Mouse (Mus musculus): ENCODE data around the gene Lsamp. TPM values are rescaled to one million over a fixed set of nuclear protein-coding genes. Genes with fewer than 3 reads are reported as not detected.

The Lsamp gene
- polyA plus RNA-seq, 1 experiment = 0.04 TPM

DNA sequence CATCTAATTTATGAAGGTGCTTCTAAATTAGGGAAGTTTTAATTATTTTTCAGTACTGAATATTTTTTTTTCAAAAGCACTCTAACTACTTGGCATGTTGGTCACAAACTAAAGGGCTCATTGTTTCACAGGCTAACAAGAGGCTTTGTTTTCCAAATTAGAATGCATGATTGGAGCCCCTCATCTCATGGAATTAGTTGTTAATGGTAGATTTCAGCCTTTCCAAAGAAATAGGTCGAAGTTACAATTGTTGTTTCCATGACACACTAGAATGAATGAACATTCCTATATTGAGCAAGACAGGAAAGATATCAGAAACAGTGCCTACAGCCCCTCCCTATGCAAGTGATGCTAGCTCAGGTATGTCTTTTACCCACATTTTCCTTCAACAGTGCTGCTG, 26.9 kb downstream of the Lsamp start:
- WGBS = 69% methylated on average over 1 of the region's 1 CpGs
- no peaks in the 10 kb centered on the region for H3K27me3 ChIP-seq (ENCODE audit: control insufficient read depth, insufficient read depth, low read length)
- TF ChIP-seq CTCF (IDR thresholded peaks at IDR 0.05; ENCODE audit: extremely low read depth, insufficient read depth, insufficient read length, insufficient replicate concordance) (no peak), POLR2A (IDR thresholded peaks at IDR 0.05; ENCODE audit: low read depth, low read length) (no peak)
- DNase-seq (ENCODE audit: low read depth in 1 of 2, low spot score in 2 of 2) = no peak
- H3K4me3 ChIP-seq (ENCODE audit: extremely low read depth, insufficient read depth, insufficient read length) = no peak overlapping the region
- H3K36me3 ChIP-seq (ENCODE audit: control insufficient read depth, insufficient read depth, low read length) = no peaks in the 10 kb centered on the region
- no peak overlapping the region for H3K27ac ChIP-seq (ENCODE audit: insufficient read depth, low read length)
- H3K4me1 ChIP-seq (ENCODE audit: control insufficient read depth, insufficient read depth, insufficient read length) = no peaks in the 10 kb centered on the region

DNA sequence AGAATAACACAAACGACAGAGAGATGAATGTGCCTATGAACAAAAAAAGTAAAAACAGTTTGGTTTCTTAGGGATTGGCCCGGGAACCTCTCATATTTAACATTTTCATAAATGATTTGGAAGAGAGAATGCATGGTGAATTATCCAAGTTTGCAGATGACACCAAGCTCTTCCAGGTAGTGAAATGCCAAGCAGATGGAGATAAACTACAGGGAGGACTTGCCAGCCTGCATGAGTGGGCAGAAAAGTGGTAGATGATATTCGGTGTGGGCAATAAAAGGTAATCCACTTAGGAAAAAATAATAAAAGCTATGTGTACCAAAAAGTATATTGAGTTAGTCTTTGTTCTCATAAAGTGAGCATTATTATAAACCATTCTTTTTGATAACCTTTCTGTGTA, 38.5 kb downstream of the Lsamp start:
- WGBS = 89% methylated on average over 3 of the region's 3 CpGs
- TF ChIP-seq CTCF (IDR thresholded peaks at IDR 0.05; ENCODE audit: extremely low read depth, insufficient read depth, insufficient read length, insufficient replicate concordance) (no peak), POLR2A (IDR thresholded peaks at IDR 0.05; ENCODE audit: low read depth, low read length) (no peak)
- Histone ChIP-seq H3K27ac (ENCODE audit: insufficient read depth, low read length) (no peak overlapping the region), H3K4me1 (ENCODE audit: control insufficient read depth, insufficient read depth, insufficient read length) (no peaks in the 10 kb centered on the region), H3K27me3 (ENCODE audit: control insufficient read depth, insufficient read depth, low read length) (no peaks in the 10 kb centered on the region), H3K4me3 (ENCODE audit: extremely low read depth, insufficient read depth, insufficient read length) (no peak overlapping the region), H3K36me3 (ENCODE audit: control insufficient read depth, insufficient read depth, low read length) (no peaks in the 10 kb centered on the region)
- DNase-seq (ENCODE audit: low read depth in 1 of 2, low spot score in 2 of 2) = no peak

DNA sequence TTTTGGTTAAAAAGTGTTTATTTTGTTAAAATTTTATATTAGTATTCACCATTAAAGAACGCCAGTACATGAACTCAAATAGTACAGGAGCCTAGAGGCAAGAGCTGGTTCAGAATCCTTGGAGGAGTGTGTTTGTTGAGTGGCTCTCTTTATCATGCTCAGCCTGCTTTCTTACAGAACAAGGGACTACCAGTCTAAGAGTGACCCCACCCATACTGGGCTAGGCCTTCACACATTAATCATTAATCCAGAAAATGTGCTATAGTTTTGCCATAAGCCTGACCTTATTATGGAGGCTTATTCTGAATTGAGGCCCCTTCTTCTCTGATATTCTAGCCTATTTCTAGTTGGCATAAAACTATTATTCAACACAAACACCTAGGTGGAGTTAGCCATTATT, 52.6 kb downstream of the Lsamp start:
- Histone ChIP-seq H3K4me3 (ENCODE audit: extremely low read depth, insufficient read depth, insufficient read length) (no peak overlapping the region), H3K27me3 (ENCODE audit: control insufficient read depth, insufficient read depth, low read length) (no peaks in the 10 kb centered on the region), H3K4me1 (ENCODE audit: control insufficient read depth, insufficient read depth, insufficient read length) (no peaks in the 10 kb centered on the region), H3K36me3 (ENCODE audit: control insufficient read depth, insufficient read depth, low read length) (no peaks in the 10 kb centered on the region), H3K27ac (ENCODE audit: insufficient read depth, low read length) (no peak overlapping the region)
- TF ChIP-seq POLR2A (IDR thresholded peaks at IDR 0.05; ENCODE audit: low read depth, low read length) (no peak), CTCF (IDR thresholded peaks at IDR 0.05; ENCODE audit: extremely low read depth, insufficient read depth, insufficient read length, insufficient replicate concordance) (no peak)
- WGBS = 84% methylated on average over 1 of the region's 1 CpGs
- DNase-seq (ENCODE audit: low read depth in 1 of 2, low spot score in 2 of 2) = no peak

DNA sequence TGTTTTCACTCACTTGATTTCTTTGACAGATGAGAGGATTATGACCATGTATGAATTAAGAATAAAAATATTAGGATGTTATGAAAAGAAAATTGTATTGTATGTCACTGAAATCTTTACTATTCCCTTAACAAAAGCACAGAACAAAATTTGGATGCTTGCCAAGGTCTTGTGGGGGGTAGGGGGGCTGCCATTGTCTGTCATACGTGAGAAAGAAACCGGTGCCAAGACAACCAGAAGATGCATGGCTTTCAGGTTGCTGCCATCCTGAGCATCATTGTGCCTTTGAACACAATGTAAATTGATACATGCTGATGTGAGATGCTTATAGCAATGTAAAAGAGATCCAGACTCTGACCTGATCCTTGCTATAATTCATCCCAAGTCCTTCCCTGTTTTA, 75.4 kb downstream of the Lsamp start:
- H3K27me3 ChIP-seq (ENCODE audit: control insufficient read depth, insufficient read depth, low read length) = no peaks in the 10 kb centered on the region
- 69% methylated on average over 2 of the region's 2 CpGs for WGBS

DNA sequence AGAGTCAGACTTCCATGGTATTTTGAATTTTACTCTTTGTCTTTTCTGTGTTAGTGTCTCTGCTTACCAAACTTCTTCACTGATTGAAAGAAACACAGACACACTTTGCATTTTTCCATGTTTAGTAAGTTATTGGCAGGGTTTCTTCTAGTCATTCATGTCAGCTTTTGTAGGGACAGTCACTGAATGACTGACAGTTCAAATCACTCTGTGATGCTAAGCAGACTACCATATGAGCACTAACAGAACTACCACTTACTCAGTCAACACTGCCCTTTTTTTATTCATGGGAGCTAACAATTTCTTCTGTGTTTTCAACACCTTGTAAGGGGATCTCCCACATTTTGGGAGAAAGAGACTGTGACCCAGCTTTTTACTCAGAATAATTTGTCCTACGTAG, 75.8 kb downstream of the Lsamp start:
- WGBS = 60% methylated on average over 1 of the region's 1 CpGs

More for the DNA sequence above, 75.4 kb downstream of the Lsamp start:
- H3K4me3 ChIP-seq (ENCODE audit: extremely low read depth, insufficient read depth, insufficient read length) = no peak overlapping the region
- no peak for TF ChIP-seq POLR2A (IDR thresholded peaks at IDR 0.05; ENCODE audit: low read depth, low read length)
- TF ChIP-seq CTCF (IDR thresholded peaks at IDR 0.05; ENCODE audit: extremely low read depth, insufficient read depth, insufficient read length, insufficient replicate concordance) = no peak
- no peak overlapping the region for H3K27ac ChIP-seq (ENCODE audit: insufficient read depth, low read length)
- H3K4me1 ChIP-seq (ENCODE audit: control insufficient read depth, insufficient read depth, insufficient read length) = no peaks in the 10 kb centered on the region
- no peaks in the 10 kb centered on the region for H3K36me3 ChIP-seq (ENCODE audit: control insufficient read depth, insufficient read depth, low read length)
- no peak for DNase-seq (ENCODE audit: low read depth in 1 of 2, low spot score in 2 of 2)

DNA sequence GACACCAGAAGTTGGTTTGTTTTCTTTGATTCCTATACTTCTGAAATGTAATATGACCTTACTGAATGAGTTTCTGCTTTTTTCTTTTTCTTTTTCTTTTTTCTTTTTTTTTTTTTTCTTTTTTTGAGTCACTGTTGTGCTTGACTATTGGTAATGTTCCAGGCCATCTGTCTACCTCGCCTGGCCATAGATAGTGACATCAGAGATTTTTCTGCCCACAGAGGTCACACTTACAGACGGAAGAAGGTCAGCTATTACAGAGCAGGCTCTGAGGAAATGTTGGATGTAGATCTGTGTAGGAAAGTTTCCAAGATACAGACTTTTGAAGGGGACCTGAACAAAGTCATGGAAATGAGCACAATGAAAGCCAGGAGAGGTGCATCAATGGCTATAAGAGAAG, 76.3 kb downstream of the Lsamp start:
- Histone ChIP-seq H3K4me1 (ENCODE audit: control insufficient read depth, insufficient read depth, insufficient read length) (no peaks in the 10 kb centered on the region), H3K27me3 (ENCODE audit: control insufficient read depth, insufficient read depth, low read length) (no peaks in the 10 kb centered on the region), H3K27ac (ENCODE audit: insufficient read depth, low read length) (no peak overlapping the region), H3K4me3 (ENCODE audit: extremely low read depth, insufficient read depth, insufficient read length) (no peak overlapping the region), H3K36me3 (ENCODE audit: control insufficient read depth, insufficient read depth, low read length) (no peaks in the 10 kb centered on the region)
- no peak for TF ChIP-seq POLR2A (IDR thresholded peaks at IDR 0.05; ENCODE audit: low read depth, low read length)
- no peak for TF ChIP-seq CTCF (IDR thresholded peaks at IDR 0.05; ENCODE audit: extremely low read depth, insufficient read depth, insufficient read length, insufficient replicate concordance)
- no peak for DNase-seq (ENCODE audit: low read depth in 1 of 2, low spot score in 2 of 2)
- WGBS = 67% methylated on average over 2 of the region's 2 CpGs

More for the DNA sequence above, 75.8 kb downstream of the Lsamp start:
- H3K27ac ChIP-seq (ENCODE audit: insufficient read depth, low read length) = no peak overlapping the region
- TF ChIP-seq POLR2A (IDR thresholded peaks at IDR 0.05; ENCODE audit: low read depth, low read length) = no peak
- TF ChIP-seq CTCF (IDR thresholded peaks at IDR 0.05; ENCODE audit: extremely low read depth, insufficient read depth, insufficient read length, insufficient replicate concordance) = no peak
- H3K4me1 ChIP-seq (ENCODE audit: control insufficient read depth, insufficient read depth, insufficient read length) = no peaks in the 10 kb centered on the region
- DNase-seq (ENCODE audit: low read depth in 1 of 2, low spot score in 2 of 2) = no peak
- H3K27me3 ChIP-seq (ENCODE audit: control insufficient read depth, insufficient read depth, low read length) = no peaks in the 10 kb centered on the region
- H3K36me3 ChIP-seq (ENCODE audit: control insufficient read depth, insufficient read depth, low read length) = no peaks in the 10 kb centered on the region
- no peak overlapping the region for H3K4me3 ChIP-seq (ENCODE audit: extremely low read depth, insufficient read depth, insufficient read length)

DNA sequence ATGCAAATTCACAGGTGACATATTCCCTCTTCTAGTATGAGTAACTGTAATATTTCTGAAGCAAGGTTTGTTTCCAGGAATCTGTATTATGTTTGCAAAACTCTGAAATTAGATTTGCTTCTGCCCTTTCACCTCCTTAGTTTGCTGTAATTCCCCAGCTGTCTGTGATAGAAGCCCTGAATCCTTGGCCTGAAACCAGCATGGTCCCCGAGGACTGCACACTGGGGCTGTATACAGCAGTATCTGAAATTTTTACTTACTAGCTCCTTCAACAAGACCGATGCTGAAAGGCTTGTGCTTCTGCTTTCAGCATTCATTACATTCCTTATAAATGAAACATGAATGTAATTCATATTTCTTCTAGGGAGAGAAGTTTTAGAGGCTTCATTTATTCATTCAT, 91.4 kb downstream of the Lsamp start:
- WGBS = 77% methylated on average over 2 of the region's 2 CpGs
- DNase-seq (ENCODE audit: low read depth in 1 of 2, low spot score in 2 of 2) = no peak
- Histone ChIP-seq H3K27ac (ENCODE audit: insufficient read depth, low read length) (no peak overlapping the region), H3K4me1 (ENCODE audit: control insufficient read depth, insufficient read depth, insufficient read length) (no peaks in the 10 kb centered on the region), H3K27me3 (ENCODE audit: control insufficient read depth, insufficient read depth, low read length) (no peaks in the 10 kb centered on the region), H3K4me3 (ENCODE audit: extremely low read depth, insufficient read depth, insufficient read length) (no peak overlapping the region), H3K36me3 (ENCODE audit: control insufficient read depth, insufficient read depth, low read length) (no peaks in the 10 kb centered on the region)
- TF ChIP-seq CTCF (IDR thresholded peaks at IDR 0.05; ENCODE audit: extremely low read depth, insufficient read depth, insufficient read length, insufficient replicate concordance) (no peak), POLR2A (IDR thresholded peaks at IDR 0.05; ENCODE audit: low read depth, low read length) (no peak)
